Mouse (Mus musculus): ENCODE results near the gene Lin28b. TPM values are rescaled to one million over a fixed set of nuclear protein-coding genes. Genes with fewer than 3 reads are reported as not detected.

The Lin28b gene
- polyA plus RNA-seq, 1 experiment from 2014 or later = 14.2 TPM

DNA sequence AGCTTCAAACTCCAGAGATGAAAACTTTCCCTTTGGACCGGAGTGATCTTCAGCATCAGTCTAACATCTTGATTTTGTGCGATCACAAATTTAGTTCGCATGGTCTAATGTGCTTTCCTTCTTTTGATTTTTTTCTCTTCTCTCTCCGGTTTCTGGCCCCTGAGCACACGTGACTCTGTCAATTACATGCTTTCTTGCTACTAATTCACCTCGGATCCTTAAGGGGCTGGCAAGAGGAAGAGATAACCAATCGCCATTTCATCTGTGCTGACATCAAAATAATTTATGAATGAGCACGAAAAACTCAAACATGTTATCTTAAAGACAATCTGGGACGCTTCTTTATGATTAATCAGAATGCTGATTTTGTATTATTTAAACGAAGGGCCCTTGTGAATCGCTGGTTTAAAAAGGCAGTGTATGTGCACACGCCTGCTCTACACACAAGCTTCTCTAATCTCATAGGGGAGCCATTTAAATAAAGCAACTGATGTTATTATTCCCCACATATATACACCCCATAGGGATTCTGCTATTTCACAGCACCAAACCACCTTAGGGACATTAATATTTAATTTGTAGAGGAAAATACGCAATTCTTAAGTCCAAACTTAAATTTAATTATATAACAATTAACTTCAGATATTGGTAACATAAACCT lies 16.0 kb downstream of the Lin28b start:
- Histone ChIP-seq H3K4me1 (replicated peaks) (peaks cover 34% of the 10 kb centered on the region), H3K27ac (peak overlapping the region; percentile 89), H3K36me3 (no peaks in the 10 kb centered on the region), H3K9ac (replicated peaks) (peak overlapping the region; percentile 66), H3K4me3 (replicated peaks) (peak overlapping the region; percentile 55), H3K9me3 (no peaks in the 10 kb centered on the region), H3K4me2 (peak overlapping the region; percentile 79), H3K27me3 (no peaks in the 10 kb centered on the region; the same call in 1 of the 2 replicates)
- WGBS = under 1% methylated on average over 13 of the region's 13 CpGs
- no peak; the same call in 1 of the 2 replicates for ATAC-seq (ENCODE audit: insufficient number of reproducible peaks, insufficient read depth, low FRiP score, low TSS enrichment, low read depth)

- peak overlapping the region; percentile 55 for H3K4me3 ChIP-seq (replicated peaks)
- H3K27ac ChIP-seq = peak overlapping the region; percentile 89
- no peaks in the 10 kb centered on the region for H3K36me3 ChIP-seq
- peaks cover 34% of the 10 kb centered on the region for H3K4me1 ChIP-seq (replicated peaks)
- H3K9me3 ChIP-seq = no peaks in the 10 kb centered on the region
- under 1% methylated on average over 21 of the region's 21 CpGs for WGBS
- H3K27me3 ChIP-seq = no peaks in the 10 kb centered on the region; the same call in 1 of the 2 replicates
- H3K9ac ChIP-seq (replicated peaks) = peak overlapping the region; percentile 66
- peak; percentile 67 for ATAC-seq (ENCODE audit: insufficient number of reproducible peaks, insufficient read depth, low FRiP score, low TSS enrichment, low read depth)
- H3K4me2 ChIP-seq = peak overlapping the region; percentile 79
Measured at GRCm38 (mm10) chr10:45469027-45469996, 16.9 kb downstream of the Lin28b start.

DNA sequence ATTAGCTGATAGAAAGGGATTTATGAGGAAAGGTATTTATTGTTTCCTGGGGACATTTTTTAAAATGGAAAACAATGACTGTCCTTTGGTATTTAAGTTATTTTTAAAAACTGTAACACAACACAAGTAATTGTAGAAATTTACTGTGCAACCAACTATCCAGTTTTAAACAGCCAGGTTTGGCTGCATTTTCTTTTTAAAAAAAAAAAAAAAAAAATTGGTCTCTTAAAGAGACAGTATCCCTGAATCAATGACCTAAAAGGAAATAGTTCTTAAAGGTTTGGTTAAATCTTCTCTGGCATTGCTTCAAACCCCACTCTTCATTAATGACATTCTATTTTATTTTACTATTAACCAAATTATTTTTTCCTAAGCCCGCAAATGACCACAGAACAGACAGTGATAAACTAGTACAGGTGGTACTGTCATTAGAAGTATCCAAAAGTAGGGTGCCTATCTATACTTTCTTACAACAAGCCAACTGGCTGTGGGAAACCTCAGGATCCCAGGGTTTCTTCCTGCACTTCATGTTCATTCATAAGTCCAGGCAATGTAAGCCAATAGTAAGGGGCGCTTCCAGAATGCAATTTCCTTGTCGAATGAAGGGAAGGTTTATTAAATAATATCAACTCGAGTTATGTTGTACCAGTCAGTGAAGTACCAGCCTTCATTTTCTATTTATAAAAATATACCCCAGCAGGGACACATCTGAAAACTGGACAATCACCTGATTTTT lies 17.8 kb downstream of the Lin28b start:
- H3K4me1 ChIP-seq (replicated peaks) = peaks cover 29% of the 10 kb centered on the region
- WGBS = 24% methylated on average over 4 of the region's 4 CpGs
- H3K9me3 ChIP-seq = no peaks in the 10 kb centered on the region
- peak overlapping the region; percentile 55 for H3K4me3 ChIP-seq (replicated peaks)
- H3K27ac ChIP-seq = peak overlapping the region; percentile 89; the same call in 1 of the 2 replicates
- no peaks in the 10 kb centered on the region; the same call in 1 of the 2 replicates for H3K27me3 ChIP-seq
- no peak for ATAC-seq (ENCODE audit: insufficient number of reproducible peaks, insufficient read depth, low FRiP score, low TSS enrichment, low read depth)
- peak overlapping the region; percentile 79 for H3K4me2 ChIP-seq
- H3K36me3 ChIP-seq = no peaks in the 10 kb centered on the region
- H3K9ac ChIP-seq (replicated peaks) = peak overlapping the region; percentile 42; the same call in 1 of the 2 replicates

- H3K36me3 ChIP-seq = no peaks in the 10 kb centered on the region
- H3K4me2 ChIP-seq = no peak overlapping the region
- 51% methylated on average over 2 of the region's 2 CpGs for WGBS
- no peaks in the 10 kb centered on the region for H3K4me1 ChIP-seq (replicated peaks)
- no peak overlapping the region for H3K4me3 ChIP-seq (replicated peaks)
- H3K27me3 ChIP-seq = no peaks in the 10 kb centered on the region
- no peak overlapping the region for H3K27ac ChIP-seq
- H3K9me3 ChIP-seq = no peaks in the 10 kb centered on the region
- ATAC-seq (ENCODE audit: insufficient number of reproducible peaks, insufficient read depth, low FRiP score, low TSS enrichment, low read depth) = no peak
- H3K9ac ChIP-seq (replicated peaks) = no peak overlapping the region
Measured at GRCm38 (mm10) chr10:45458637-45459036, 27.6 kb downstream of the Lin28b start.

DNA sequence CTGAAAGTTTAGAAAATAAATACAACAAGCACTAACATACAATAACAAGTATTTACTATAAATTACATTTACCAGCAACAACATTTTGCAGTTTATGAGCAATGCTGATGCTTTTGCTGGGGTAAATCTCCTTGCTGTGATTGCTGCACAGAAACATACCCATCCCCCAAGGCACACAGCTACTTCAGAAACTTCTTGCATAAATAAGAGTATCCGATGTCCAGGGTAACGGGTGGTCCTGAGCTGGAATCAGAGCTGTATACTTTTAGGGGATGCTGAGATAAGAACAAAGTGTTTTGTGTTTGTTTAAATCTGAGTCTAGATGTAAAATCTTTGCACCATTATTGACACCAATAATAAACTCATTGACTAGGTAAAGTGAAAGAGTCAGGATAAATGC lies 28.1 kb downstream of the Lin28b start:
- WGBS = 25% methylated on average over 2 of the region's 2 CpGs
- H3K36me3 ChIP-seq = no peaks in the 10 kb centered on the region
- no peak for ATAC-seq (ENCODE audit: insufficient number of reproducible peaks, insufficient read depth, low FRiP score, low TSS enrichment, low read depth)
- H3K4me3 ChIP-seq (replicated peaks) = no peak overlapping the region
- H3K27me3 ChIP-seq = no peaks in the 10 kb centered on the region
- no peak overlapping the region for H3K27ac ChIP-seq
- H3K9ac ChIP-seq (replicated peaks) = no peak overlapping the region
- no peaks in the 10 kb centered on the region for H3K4me1 ChIP-seq (replicated peaks)
- H3K4me2 ChIP-seq = no peak overlapping the region
- H3K9me3 ChIP-seq = no peaks in the 10 kb centered on the region

DNA sequence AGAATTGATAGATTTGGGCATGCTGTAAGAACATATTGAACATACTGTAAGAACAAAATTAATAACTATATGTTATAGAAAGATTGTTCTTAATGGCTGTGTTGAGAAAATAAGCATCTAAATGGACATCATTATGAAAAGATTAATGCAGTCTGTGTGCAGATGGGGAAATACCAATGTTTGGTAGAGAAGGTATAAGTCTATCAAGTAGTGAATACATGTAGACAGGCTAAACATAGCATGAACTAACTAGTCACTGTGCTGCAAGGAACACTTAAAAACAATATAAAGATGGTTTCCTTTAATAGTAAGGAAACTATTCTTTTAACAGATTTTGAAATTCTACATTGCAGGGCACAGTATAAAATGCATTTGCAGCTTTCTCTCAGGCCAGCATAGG lies 39.6 kb downstream of the Lin28b start:
- Histone ChIP-seq H3K36me3 (no peaks in the 10 kb centered on the region), H3K4me3 (replicated peaks) (no peak overlapping the region), H3K9ac (replicated peaks) (no peak overlapping the region), H3K27ac (no peak overlapping the region), H3K4me2 (no peak overlapping the region; the same call in 1 of the 2 replicates), H3K4me1 (replicated peaks) (peaks cover 5% of the 10 kb centered on the region), H3K27me3 (no peaks in the 10 kb centered on the region), H3K9me3 (no peaks in the 10 kb centered on the region)
- no peak for ATAC-seq (ENCODE audit: insufficient number of reproducible peaks, insufficient read depth, low FRiP score, low TSS enrichment, low read depth)

DNA sequence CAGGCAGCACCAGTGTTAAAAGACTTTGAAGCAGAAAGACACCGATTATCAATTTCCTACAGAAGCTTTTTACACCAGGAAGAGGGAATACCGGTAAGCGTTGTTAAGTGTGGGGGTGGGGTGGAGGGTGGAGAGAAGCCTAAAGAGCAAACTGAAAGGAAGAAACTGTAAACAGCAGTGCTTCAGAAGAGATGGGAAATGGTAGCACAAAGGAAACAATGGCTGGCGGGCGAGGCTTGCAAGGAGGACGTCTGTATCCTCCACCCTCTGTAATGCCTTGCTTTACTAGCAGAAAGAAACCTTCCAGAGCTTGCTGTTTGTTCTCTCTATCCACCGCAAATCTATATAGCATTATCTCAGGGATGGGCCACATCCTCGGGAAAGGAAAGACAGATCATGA lies 40.0 kb downstream of the Lin28b start:
- no peaks in the 10 kb centered on the region for H3K27me3 ChIP-seq
- no peak overlapping the region for H3K4me3 ChIP-seq (replicated peaks)
- H3K27ac ChIP-seq = no peak overlapping the region
- no peaks in the 10 kb centered on the region for H3K9me3 ChIP-seq
- no peaks in the 10 kb centered on the region for H3K36me3 ChIP-seq
- peaks cover 5% of the 10 kb centered on the region for H3K4me1 ChIP-seq (replicated peaks)
- WGBS = 8% methylated on average over 8 of the region's 8 CpGs
- no peak for ATAC-seq (ENCODE audit: insufficient number of reproducible peaks, insufficient read depth, low FRiP score, low TSS enrichment, low read depth)
- no peak overlapping the region for H3K9ac ChIP-seq (replicated peaks)
- peak overlapping the region; percentile 27 for H3K4me2 ChIP-seq

DNA sequence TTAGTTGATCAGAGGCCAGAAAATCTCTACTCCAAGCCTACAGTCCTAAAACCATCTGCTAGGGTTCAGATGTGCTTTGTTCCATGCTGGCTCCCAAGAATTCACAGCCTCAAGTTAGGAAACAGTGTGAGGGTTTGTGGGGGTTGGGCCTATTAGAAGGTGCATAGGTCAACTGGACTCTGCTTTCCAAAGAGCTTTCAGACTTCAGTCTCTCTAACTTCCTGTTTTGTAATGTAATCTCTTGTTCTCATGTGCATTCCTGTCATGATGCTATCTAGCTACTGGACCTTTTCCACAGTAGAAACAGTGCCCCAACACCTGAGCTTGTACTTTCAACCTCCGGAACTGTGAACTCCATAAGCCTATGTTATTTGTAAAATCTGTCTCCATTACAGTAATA lies 63.8 kb downstream of the Lin28b start:
- peaks cover 9% of the 10 kb centered on the region for H3K4me1 ChIP-seq (replicated peaks)
- H3K9me3 ChIP-seq = no peaks in the 10 kb centered on the region
- ATAC-seq (ENCODE audit: insufficient number of reproducible peaks, insufficient read depth, low FRiP score, low TSS enrichment, low read depth) = no peak
- no peak overlapping the region for H3K27ac ChIP-seq
- H3K36me3 ChIP-seq = peaks cover 10% of the 10 kb centered on the region; the same call in 1 of the 2 replicates
- H3K4me2 ChIP-seq = no peak overlapping the region
- WGBS = 61% methylated on average over 1 of the region's 1 CpGs
- no peaks in the 10 kb centered on the region for H3K27me3 ChIP-seq
- H3K4me3 ChIP-seq (replicated peaks) = no peak overlapping the region
- H3K9ac ChIP-seq (replicated peaks) = no peak overlapping the region

- no peak overlapping the region for H3K9ac ChIP-seq (replicated peaks)
- no peak overlapping the region for H3K27ac ChIP-seq
- no peaks in the 10 kb centered on the region for H3K27me3 ChIP-seq
- H3K4me3 ChIP-seq (replicated peaks) = no peak overlapping the region
- ATAC-seq (ENCODE audit: insufficient number of reproducible peaks, insufficient read depth, low FRiP score, low TSS enrichment, low read depth) = no peak
- H3K4me1 ChIP-seq (replicated peaks) = no peaks in the 10 kb centered on the region
- no peaks in the 10 kb centered on the region for H3K9me3 ChIP-seq
- WGBS = 74% methylated on average over 5 of the region's 5 CpGs
- no peaks in the 10 kb centered on the region for H3K36me3 ChIP-seq
- no peak overlapping the region for H3K4me2 ChIP-seq
Measured at GRCm38 (mm10) chr10:45412144-45412543, 74.1 kb downstream of the Lin28b start.

DNA sequence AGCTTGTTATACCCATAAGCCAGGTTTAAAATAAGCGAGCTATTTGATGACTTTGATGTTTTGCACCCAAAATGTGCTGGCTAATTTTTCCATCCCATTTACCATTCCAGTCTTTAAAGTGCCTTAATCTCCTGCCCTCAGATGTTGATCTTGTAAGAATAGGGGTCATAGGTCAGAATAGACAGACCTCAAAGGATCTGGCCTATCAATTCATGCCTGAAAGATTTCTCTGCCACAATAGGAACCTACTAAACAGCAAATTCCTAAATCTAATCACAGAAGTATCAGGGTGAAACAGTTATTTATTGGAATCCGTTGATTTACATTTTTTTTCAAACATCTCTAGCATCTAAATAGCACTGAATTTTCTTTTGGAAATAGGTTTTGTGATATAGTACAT lies 74.5 kb downstream of the Lin28b start:
- no peak for ATAC-seq (ENCODE audit: insufficient number of reproducible peaks, insufficient read depth, low FRiP score, low TSS enrichment, low read depth)
- no peak overlapping the region for H3K9ac ChIP-seq (replicated peaks)
- H3K4me1 ChIP-seq (replicated peaks) = no peaks in the 10 kb centered on the region
- no peaks in the 10 kb centered on the region for H3K36me3 ChIP-seq
- H3K9me3 ChIP-seq = no peaks in the 10 kb centered on the region
- no peak overlapping the region for H3K4me3 ChIP-seq (replicated peaks)
- no peaks in the 10 kb centered on the region for H3K27me3 ChIP-seq
- 53% methylated on average over 2 of the region's 2 CpGs for WGBS
- H3K4me2 ChIP-seq = no peak overlapping the region
- H3K27ac ChIP-seq = no peak overlapping the region
